Mouse (Mus musculus) embryonic facial prominence, embryonic 15.5 days (tissue): ENCODE data around the gene Map2k7. TPM values are rescaled to one million over a fixed set of nuclear protein-coding genes. Genes with fewer than 3 reads are reported as not detected.

Experiments
- ATAC-seq: fragments of 200-750 bp; cut with Nextera tagmentation; 2 replicates; pipeline ENCODE4 v1.8.0; 2017; ENCODE audit warnings: low read depth, moderate TSS enrichment; ENCODE audit not compliant: insufficient number of reproducible peaks, low FRiP score, low TSS enrichment
- H3K27ac ChIP-seq: fragments of 300-500 bp; sonication (generic); replicated peaks from 2 replicates; pipeline ENCODE4 v1.5.1; 2015; ENCODE audit warnings: mild to moderate bottlenecking, inconsistent platforms
- H3K27me3 ChIP-seq: fragments of 300-500 bp; sonication (generic); 2 replicates; pipeline ENCODE4 v1.6.1; 2015; ENCODE audit warnings: inconsistent platforms
- H3K36me3 ChIP-seq: fragments of 300-500 bp; sonication (generic); 2 replicates; pipeline ENCODE4 v1.6.1; 2015; ENCODE audit warnings: mild to moderate bottlenecking, inconsistent platforms
- H3K4me1 ChIP-seq: fragments of 300-500 bp; sonication (generic); 2 replicates; pipeline ENCODE4 v1.6.1; 2015; ENCODE audit warnings: inconsistent platforms
- H3K4me2 ChIP-seq: fragments of 300-500 bp; sonication (generic); replicated peaks from 2 replicates; pipeline ENCODE4 v1.6.1; 2015; ENCODE audit warnings: mild to moderate bottlenecking, inconsistent platforms
- H3K4me3 ChIP-seq: fragments of 300-500 bp; sonication (generic); replicated peaks from 2 replicates; pipeline ENCODE4 v1.5.1; 2015; ENCODE audit warnings: mild to moderate bottlenecking, inconsistent platforms
- H3K9ac ChIP-seq: fragments of 300-500 bp; sonication (generic); 2 replicates; pipeline ENCODE4 v1.6.1; 2015; ENCODE audit warnings: inconsistent platforms
- H3K9me3 ChIP-seq: fragments of 300-500 bp; sonication (generic); replicated peaks from 2 replicates; pipeline ENCODE4 v1.6.1; 2016; ENCODE audit warnings: inconsistent platforms
- WGBS: fragments of 180-500 bp; shearing (Covaris S2); methylation state at CpG from one replicate; pipeline ENCODE4 v1.1.7; 2015; 5-methylcytosine and 5-hydroxymethylcytosine counted together
- polyA plus RNA-seq: library from polyadenylated mRNA; unstranded; fragments of >200 nt; fragmentation: Nextera tagmentation; extraction: Ambion mirVana; gene quantifications from 2 replicates; pipeline ENCODE4 v1.2.1, GENCODE M21; 2015

Gene Map2k7
- polyA plus RNA-seq, 1 experiment from 2014 or later, result 34.2 TPM

GRCm38 (mm10) chr8:4212809-4213209 lies 25.7 kb upstream of the Map2k7 start:
- H3K27ac ChIP-seq, result no peak overlapping the region
- H3K27me3 ChIP-seq, result peaks cover 38% of the 10 kb centered on the region

GRCm38 (mm10) chr8:4213210-4214005 lies 25.1 kb upstream of the Map2k7 start:
- peaks cover 36% of the 10 kb centered on the region for H3K4me1 ChIP-seq
- WGBS, result 4% methylated on average over 18 of the region's 18 CpGs
- H3K9ac ChIP-seq, result peak overlapping the region; percentile 19; the same call in 1 of the 2 replicates
- H3K4me3 ChIP-seq, result peak overlapping the region; percentile 44
- peak; percentile 52 for ATAC-seq
- no peak overlapping the region for H3K27ac ChIP-seq
- no peaks in the 10 kb centered on the region for H3K9me3 ChIP-seq
- peak overlapping the region; percentile 92 for H3K4me2 ChIP-seq
- peaks cover 44% of the 10 kb centered on the region for H3K27me3 ChIP-seq
- 0 out of 2 replicates have a peak, but pooled peaks cover 4% of the 10 kb centered on the region for H3K36me3 ChIP-seq

More at GRCm38 (mm10) chr8:4212809-4213209, 25.7 kb upstream of the Map2k7 start:
- ATAC-seq, result no peak
- 0 out of 2 replicates have a peak, but pooled peaks cover 4% of the 10 kb centered on the region for H3K36me3 ChIP-seq
- H3K4me1 ChIP-seq, result peaks cover 36% of the 10 kb centered on the region
- 2% methylated on average over 25 of the region's 25 CpGs for WGBS
- H3K4me3 ChIP-seq, result peak overlapping the region; percentile 44
- no peaks in the 10 kb centered on the region for H3K9me3 ChIP-seq
- H3K4me2 ChIP-seq, result peak overlapping the region; percentile 92
- H3K9ac ChIP-seq, result peak overlapping the region; percentile 19; the same call in 1 of the 2 replicates

GRCm38 (mm10) chr8:4214006-4214980 lies 24.2 kb upstream of the Map2k7 start:
- no peak overlapping the region for H3K27ac ChIP-seq
- peak overlapping the region; percentile 92 for H3K4me2 ChIP-seq
- H3K4me1 ChIP-seq, result peaks cover 36% of the 10 kb centered on the region
- H3K36me3 ChIP-seq, result 0 out of 2 replicates have a peak, but pooled peaks cover 4% of the 10 kb centered on the region
- 11% methylated on average over 33 of the region's 33 CpGs for WGBS
- H3K27me3 ChIP-seq, result peaks cover 44% of the 10 kb centered on the region
- peak; percentile 47 for ATAC-seq
- peak overlapping the region; percentile 44 for H3K4me3 ChIP-seq
- H3K9ac ChIP-seq, result 0 out of 2 replicates have a peak overlapping the region, but pooled peaks have one; percentile 4
- no peaks in the 10 kb centered on the region for H3K9me3 ChIP-seq

DNA sequence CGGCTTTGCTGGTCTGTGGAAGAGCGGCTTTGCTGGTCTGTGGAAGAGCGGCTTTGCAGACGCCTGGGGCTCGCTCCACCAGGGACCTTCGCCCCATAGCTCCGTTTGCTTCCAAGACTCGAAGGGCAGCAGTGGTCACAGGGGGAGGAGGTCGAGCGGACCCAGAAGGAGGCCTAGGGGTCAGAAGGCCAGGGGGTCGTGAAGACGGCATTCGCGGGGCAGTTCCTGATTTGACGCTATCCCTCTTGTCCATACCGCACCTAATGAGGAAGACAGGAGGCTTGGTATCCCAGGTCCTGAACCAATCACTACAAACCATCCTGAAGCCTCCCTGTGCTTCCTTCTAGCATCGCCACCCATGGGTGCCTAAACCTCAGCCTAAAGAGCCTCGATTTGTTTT lies 22.2 kb upstream of the Map2k7 start:
- peaks cover 44% of the 10 kb centered on the region for H3K27me3 ChIP-seq
- ATAC-seq, result no peak
- no peaks in the 10 kb centered on the region for H3K9me3 ChIP-seq
- H3K27ac ChIP-seq, result no peak overlapping the region
- 6% methylated on average over 18 of the region's 18 CpGs for WGBS
- peak overlapping the region; percentile 83 for H3K4me2 ChIP-seq
- peak overlapping the region; percentile 44 for H3K4me3 ChIP-seq
- H3K9ac ChIP-seq, result 0 out of 2 replicates have a peak overlapping the region, but pooled peaks have one; percentile 23
- peaks cover 36% of the 10 kb centered on the region for H3K4me1 ChIP-seq
- no peaks in the 10 kb centered on the region for H3K36me3 ChIP-seq

DNA sequence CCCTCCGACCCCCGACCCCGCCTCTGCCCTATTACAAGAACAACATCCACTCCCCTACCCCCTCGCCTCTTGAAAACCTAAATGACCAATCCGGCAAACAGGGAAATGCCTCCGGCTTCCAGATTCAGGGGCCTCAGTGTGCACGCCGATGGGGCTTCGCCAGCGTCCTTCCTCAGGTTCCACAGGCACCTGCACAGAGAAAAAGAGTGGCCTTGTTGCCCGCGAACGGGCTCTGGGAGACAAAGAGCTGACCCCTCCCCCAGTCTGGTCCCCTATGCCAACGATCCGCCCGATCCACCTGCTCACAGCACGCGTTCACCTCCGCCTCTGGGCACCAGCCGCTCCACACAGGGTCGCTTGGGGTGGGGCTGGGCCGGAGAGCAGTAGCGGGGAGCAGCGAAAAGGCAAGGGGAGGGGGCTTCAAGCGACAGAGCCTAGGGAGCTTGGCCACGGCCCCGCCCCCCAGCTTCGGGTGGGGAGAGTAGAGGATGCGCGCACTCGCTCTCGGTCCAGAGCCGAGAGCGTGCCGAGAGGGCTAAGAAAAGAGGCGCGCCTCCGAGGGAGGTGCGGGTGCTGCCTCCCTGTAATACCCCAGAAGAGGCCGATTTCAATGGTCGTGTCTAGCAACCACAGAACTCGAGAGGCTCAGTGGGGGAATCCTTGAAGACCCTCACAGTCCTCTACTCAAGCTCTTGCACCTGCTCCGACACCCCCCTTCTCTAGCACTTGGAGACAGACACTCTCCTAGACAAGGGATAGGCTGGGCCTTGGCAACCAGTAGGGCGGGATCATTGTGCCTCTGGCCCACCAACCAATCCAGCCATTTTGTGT lies 21.5 kb upstream of the Map2k7 start, which contains the start of gene Prr36:
Gene Prr36, minus strand, starts transcription at position 669 of the 831 bp plus-strand sequence.
- peak; percentile 40 for ATAC-seq
- no peaks in the 10 kb centered on the region for H3K36me3 ChIP-seq
- H3K4me1 ChIP-seq, result peaks cover 36% of the 10 kb centered on the region
- H3K9me3 ChIP-seq, result no peaks in the 10 kb centered on the region
- H3K4me2 ChIP-seq, result peak within 1 kb of the TSS; percentile 83
- peaks cover 44% of the 10 kb centered on the region for H3K27me3 ChIP-seq
- H3K27ac ChIP-seq, result no peak within 1 kb of the TSS
- 1% methylated on average over 44 of the region's 44 CpGs for WGBS
- H3K4me3 ChIP-seq, result peak within 1 kb of the TSS; percentile 44
- peak within 1 kb of the TSS; percentile 23; the same call in 1 of the 2 replicates for H3K9ac ChIP-seq

DNA sequence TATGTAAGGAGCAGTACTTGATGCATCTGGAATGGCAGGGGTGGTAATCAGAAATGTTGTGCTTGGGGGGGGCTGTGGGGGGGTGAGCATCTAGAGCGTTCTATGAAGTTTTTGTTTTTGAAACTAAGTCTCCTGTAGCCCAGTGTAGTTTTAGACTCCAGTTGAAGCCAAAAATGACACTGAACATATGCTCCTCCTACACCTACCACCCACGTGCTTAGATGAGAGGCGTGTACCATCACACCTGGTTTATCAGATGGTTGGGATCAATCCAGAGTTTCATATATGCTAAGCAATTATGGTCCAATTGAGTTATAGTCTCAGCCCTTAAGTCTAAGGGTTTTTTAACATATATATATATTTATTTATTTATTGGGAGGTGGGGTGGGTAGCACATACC lies 18.9 kb upstream of the Map2k7 start:
- Histone ChIP-seq H3K9ac (no peak overlapping the region), H3K4me3 (no peak overlapping the region), H3K27ac (no peak overlapping the region), H3K4me2 (no peak overlapping the region), H3K27me3 (peaks cover 38% of the 10 kb centered on the region), H3K9me3 (no peaks in the 10 kb centered on the region), H3K4me1 (peaks cover 17% of the 10 kb centered on the region), H3K36me3 (no peaks in the 10 kb centered on the region)
- 83% methylated on average over 3 of the region's 3 CpGs for WGBS
- no peak for ATAC-seq

DNA sequence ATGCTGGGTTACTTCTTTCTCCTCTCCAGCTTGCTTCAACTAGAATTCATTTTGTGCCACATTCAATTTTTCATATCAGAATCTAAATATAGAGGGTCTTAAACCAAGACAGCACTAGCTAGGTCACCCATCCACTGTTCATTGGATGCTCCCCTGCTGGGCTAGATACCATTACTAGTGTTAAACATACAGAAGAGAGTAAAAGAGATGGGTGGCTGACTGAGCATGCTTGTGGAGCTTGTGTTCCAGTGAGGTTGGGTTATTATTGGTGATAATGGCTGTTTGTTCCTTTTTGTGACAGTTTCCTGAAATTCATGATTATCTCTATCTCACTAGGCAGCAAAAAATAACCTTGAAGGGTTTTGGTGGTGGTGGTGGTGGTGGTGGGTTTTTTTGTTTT lies 16.5 kb upstream of the Map2k7 start:
- no peak overlapping the region for H3K9ac ChIP-seq
- no peak overlapping the region for H3K27ac ChIP-seq
- no peaks in the 10 kb centered on the region for H3K36me3 ChIP-seq
- H3K27me3 ChIP-seq, result peaks cover 28% of the 10 kb centered on the region
- no peaks in the 10 kb centered on the region for H3K9me3 ChIP-seq
- no peak overlapping the region for H3K4me3 ChIP-seq
- no peak for ATAC-seq
- no peak overlapping the region for H3K4me2 ChIP-seq
- peaks cover 4% of the 10 kb centered on the region for H3K4me1 ChIP-seq

- H3K9me3 ChIP-seq, result no peaks in the 10 kb centered on the region
- no peak overlapping the region for H3K27ac ChIP-seq
- peak overlapping the region; percentile 61 for H3K4me2 ChIP-seq
- no peak overlapping the region for H3K9ac ChIP-seq
- H3K27me3 ChIP-seq, result peaks cover 17% of the 10 kb centered on the region
- no peaks in the 10 kb centered on the region; the same call in 1 of the 2 replicates for H3K4me1 ChIP-seq
- H3K36me3 ChIP-seq, result no peaks in the 10 kb centered on the region
- H3K4me3 ChIP-seq, result peak overlapping the region; percentile 41
- no peak for ATAC-seq
- WGBS, result 27% methylated on average over 4 of the region's 4 CpGs
Measured at GRCm38 (mm10) chr8:4226323-4226722, 12.2 kb upstream of the Map2k7 start.

DNA sequence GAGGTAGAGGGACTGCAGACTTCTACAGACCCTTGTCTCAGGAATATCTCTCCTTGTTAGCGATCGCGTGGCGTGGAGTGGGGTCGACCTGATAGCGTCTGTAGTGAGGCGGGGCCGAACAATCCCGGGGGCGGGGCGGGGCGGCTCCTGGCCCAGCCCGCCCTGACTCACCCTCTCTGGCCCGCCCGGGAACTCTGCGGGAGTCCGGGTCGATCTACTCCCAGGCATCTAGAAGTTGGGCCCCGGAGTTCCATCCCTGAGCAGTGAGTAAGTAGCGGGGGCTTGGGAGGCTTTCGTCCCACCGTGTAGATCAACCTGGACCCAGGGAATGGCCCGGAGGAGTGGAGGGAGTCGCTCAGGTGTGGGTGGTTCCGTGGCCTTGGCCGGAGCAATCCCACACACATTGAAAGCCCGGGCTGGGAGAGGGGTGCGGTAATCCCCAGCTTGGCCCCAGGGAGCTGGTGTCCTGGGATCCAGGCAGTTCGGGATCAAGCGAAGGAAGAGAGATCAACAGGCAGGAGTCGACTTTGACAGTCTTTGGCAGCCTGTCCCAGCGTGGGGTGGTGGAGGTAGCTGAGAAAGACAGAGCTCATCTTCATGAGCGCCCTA lies 11.7 kb upstream of the Map2k7 start, which contains the start of gene Lrrc8e:
Gene Lrrc8e, plus strand, starts transcription at position 89 of the 609 bp plus-strand sequence.
- Histone ChIP-seq H3K4me3 (peak within 1 kb of the TSS; percentile 41), H3K4me2 (peak within 1 kb of the TSS; percentile 61), H3K4me1 (no peaks in the 10 kb centered on the region; the same call in 1 of the 2 replicates), H3K36me3 (no peaks in the 10 kb centered on the region), H3K9ac (0 out of 2 replicates have a peak within 1 kb of the TSS, but pooled peaks have one; percentile 21), H3K9me3 (no peaks in the 10 kb centered on the region), H3K27me3 (peaks cover 17% of the 10 kb centered on the region), H3K27ac (no peak within 1 kb of the TSS)
- ATAC-seq, result peak; percentile 62
- 4% methylated on average over 33 of the region's 33 CpGs for WGBS

GRCm38 (mm10) chr8:4227919-4228318 lies 10.6 kb upstream of the Map2k7 start:
- H3K9me3 ChIP-seq, result no peaks in the 10 kb centered on the region
- ATAC-seq, result no peak
- no peak overlapping the region for H3K9ac ChIP-seq
- H3K27ac ChIP-seq, result no peak overlapping the region
- no peak overlapping the region for H3K4me3 ChIP-seq
- H3K4me2 ChIP-seq, result no peak overlapping the region
- peaks cover 17% of the 10 kb centered on the region for H3K27me3 ChIP-seq
- H3K4me1 ChIP-seq, result no peaks in the 10 kb centered on the region; the same call in 1 of the 2 replicates
- WGBS, result 86% methylated on average over 4 of the region's 4 CpGs
- no peaks in the 10 kb centered on the region for H3K36me3 ChIP-seq
